Mouse (Mus musculus): ENCODE results near the gene Frg2f1. TPM values are rescaled to one million over a fixed set of nuclear protein-coding genes. Genes with fewer than 3 reads are reported as not detected.

Gene Frg2f1
- polyA plus RNA-seq (2015; fragmentation: Nextera tagmentation; extraction: Ambion mirVana), result 4.5 and 4.9 TPM in 2 replicates

GRCm38 (mm10) chr4:119539031-119539824 is at the start of gene Frg2f1:
Gene Frg2f1 (minus strand): TSS chr4:119539529.
- H3K27ac ChIP-seq (ENCODE audit: low read length), result peak within 1 kb of the TSS; percentile 98
- ATAC-seq (ENCODE audit: low read depth), result peak; percentile 95

GRCm38 (mm10) chr4:119588037-119588436 is 48.7 kb upstream of the Frg2f1 start:
- Histone ChIP-seq H3K27ac (ENCODE audit: low read length) (no peak overlapping the region), H3K27me3 (ENCODE audit: control insufficient read depth, insufficient read depth, low read depth, low read length) (no peaks in the 10 kb centered on the region), H3K9ac (ENCODE audit: low read length) (no peak overlapping the region), H3K4me2 (ENCODE audit: low read depth, low read length) (no peak overlapping the region), H3K4me1 (replicated peaks; ENCODE audit: control insufficient read depth, insufficient read depth, low read length) (no peaks in the 10 kb centered on the region), H3K9me3 (ENCODE audit: control insufficient read depth, low read length) (no peaks in the 10 kb centered on the region), H3K4me3 (ENCODE audit: low read length) (no peak overlapping the region), H3K36me3 (ENCODE audit: control insufficient read depth, insufficient read depth, low read length) (peaks cover 18% of the 10 kb centered on the region)
- WGBS, result 97% methylated on average over 2 of the region's 2 CpGs
- no peak for ATAC-seq (ENCODE audit: low read depth)

More at GRCm38 (mm10) chr4:119539031-119539824, at the start of gene Frg2f1:
- WGBS, result under 1% methylated on average over 75 of the region's 85 CpGs
- Histone ChIP-seq H3K4me1 (replicated peaks; ENCODE audit: control insufficient read depth, insufficient read depth, low read length) (peaks cover 21% of the 10 kb centered on the region), H3K27me3 (ENCODE audit: control insufficient read depth, insufficient read depth, low read depth, low read length) (no peaks in the 10 kb centered on the region), H3K9me3 (ENCODE audit: control insufficient read depth, low read length) (no peaks in the 10 kb centered on the region), H3K36me3 (ENCODE audit: control insufficient read depth, insufficient read depth, low read length) (no peaks in the 10 kb centered on the region), H3K4me3 (ENCODE audit: low read length) (peak within 1 kb of the TSS; percentile 94), H3K9ac (ENCODE audit: low read length) (peak within 1 kb of the TSS; percentile 83), H3K4me2 (ENCODE audit: low read depth, low read length) (peak within 1 kb of the TSS; percentile 81)

GRCm38 (mm10) chr4:119575459-119575858 is 36.1 kb upstream of the Frg2f1 start:
- no peak overlapping the region for H3K27ac ChIP-seq (ENCODE audit: low read length)
- 91% methylated on average over 3 of the region's 3 CpGs for WGBS

GRCm38 (mm10) chr4:119574504-119574903 is 35.2 kb upstream of the Frg2f1 start:
- Histone ChIP-seq H3K9ac (ENCODE audit: low read length) (no peak overlapping the region), H3K4me3 (ENCODE audit: low read length) (no peak overlapping the region), H3K4me2 (ENCODE audit: low read depth, low read length) (no peak overlapping the region), H3K4me1 (replicated peaks; ENCODE audit: control insufficient read depth, insufficient read depth, low read length) (no peaks in the 10 kb centered on the region; the same call in 1 of the 2 replicates), H3K27me3 (ENCODE audit: control insufficient read depth, insufficient read depth, low read depth, low read length) (no peaks in the 10 kb centered on the region), H3K9me3 (ENCODE audit: control insufficient read depth, low read length) (no peaks in the 10 kb centered on the region), H3K36me3 (ENCODE audit: control insufficient read depth, insufficient read depth, low read length) (no peaks in the 10 kb centered on the region), H3K27ac (ENCODE audit: low read length) (no peak overlapping the region)
- no peak for ATAC-seq (ENCODE audit: low read depth)
- 60% methylated on average over 2 of the region's 2 CpGs for WGBS

More at GRCm38 (mm10) chr4:119575459-119575858, 36.1 kb upstream of the Frg2f1 start:
- H3K4me3 ChIP-seq (ENCODE audit: low read length), result no peak overlapping the region
- H3K4me1 ChIP-seq (replicated peaks; ENCODE audit: control insufficient read depth, insufficient read depth, low read length), result no peaks in the 10 kb centered on the region; the same call in 1 of the 2 replicates
- no peak for ATAC-seq (ENCODE audit: low read depth)
- H3K36me3 ChIP-seq (ENCODE audit: control insufficient read depth, insufficient read depth, low read length), result no peaks in the 10 kb centered on the region
- H3K4me2 ChIP-seq (ENCODE audit: low read depth, low read length), result no peak overlapping the region
- H3K9me3 ChIP-seq (ENCODE audit: control insufficient read depth, low read length), result no peaks in the 10 kb centered on the region
- no peaks in the 10 kb centered on the region for H3K27me3 ChIP-seq (ENCODE audit: control insufficient read depth, insufficient read depth, low read depth, low read length)
- no peak overlapping the region for H3K9ac ChIP-seq (ENCODE audit: low read length)

- Histone ChIP-seq H3K9ac (ENCODE audit: low read length) (no peak overlapping the region), H3K4me1 (replicated peaks; ENCODE audit: control insufficient read depth, insufficient read depth, low read length) (no peaks in the 10 kb centered on the region; the same call in 1 of the 2 replicates), H3K27ac (ENCODE audit: low read length) (no peak overlapping the region), H3K4me3 (ENCODE audit: low read length) (no peak overlapping the region), H3K9me3 (ENCODE audit: control insufficient read depth, low read length) (no peaks in the 10 kb centered on the region), H3K36me3 (ENCODE audit: control insufficient read depth, insufficient read depth, low read length) (no peaks in the 10 kb centered on the region), H3K27me3 (ENCODE audit: control insufficient read depth, insufficient read depth, low read depth, low read length) (no peaks in the 10 kb centered on the region), H3K4me2 (ENCODE audit: low read depth, low read length) (no peak overlapping the region)
- WGBS, result 76% methylated on average over 3 of the region's 3 CpGs
- no peak for ATAC-seq (ENCODE audit: low read depth)
These were observed 33.4 kb upstream of the Frg2f1 start for GRCm38 (mm10) chr4:119572682-119573081.

- Histone ChIP-seq H3K27ac (ENCODE audit: low read length) (no peak overlapping the region), H3K4me3 (ENCODE audit: low read length) (no peak overlapping the region), H3K36me3 (ENCODE audit: control insufficient read depth, insufficient read depth, low read length) (peaks cover 7% of the 10 kb centered on the region; the same call in 1 of the 2 replicates), H3K9ac (ENCODE audit: low read length) (no peak overlapping the region), H3K4me2 (ENCODE audit: low read depth, low read length) (no peak overlapping the region), H3K27me3 (ENCODE audit: control insufficient read depth, insufficient read depth, low read depth, low read length) (no peaks in the 10 kb centered on the region), H3K9me3 (ENCODE audit: control insufficient read depth, low read length) (0 out of 2 replicates have a peak, but pooled peaks cover 5% of the 10 kb centered on the region), H3K4me1 (replicated peaks; ENCODE audit: control insufficient read depth, insufficient read depth, low read length) (peaks cover 7% of the 10 kb centered on the region)
- ATAC-seq (ENCODE audit: low read depth), result no peak; the same call in 1 of the 2 replicates
- WGBS, result 61% methylated on average over 4 of the region's 4 CpGs
These were observed 27.1 kb upstream of the Frg2f1 start for GRCm38 (mm10) chr4:119566322-119566835.

GRCm38 (mm10) chr4:119563136-119563535 is 23.8 kb upstream of the Frg2f1 start:
- no peak overlapping the region for H3K9ac ChIP-seq (ENCODE audit: low read length)
- H3K9me3 ChIP-seq (ENCODE audit: control insufficient read depth, low read length), result 0 out of 2 replicates have a peak, but pooled peaks cover 5% of the 10 kb centered on the region
- ATAC-seq (ENCODE audit: low read depth), result no peak
- peaks cover 7% of the 10 kb centered on the region; the same call in 1 of the 2 replicates for H3K36me3 ChIP-seq (ENCODE audit: control insufficient read depth, insufficient read depth, low read length)
- H3K27me3 ChIP-seq (ENCODE audit: control insufficient read depth, insufficient read depth, low read depth, low read length), result no peaks in the 10 kb centered on the region
- H3K27ac ChIP-seq (ENCODE audit: low read length), result no peak overlapping the region
- H3K4me3 ChIP-seq (ENCODE audit: low read length), result no peak overlapping the region
- H3K4me2 ChIP-seq (ENCODE audit: low read depth, low read length), result no peak overlapping the region
- H3K4me1 ChIP-seq (replicated peaks; ENCODE audit: control insufficient read depth, insufficient read depth, low read length), result peaks cover 7% of the 10 kb centered on the region

GRCm38 (mm10) chr4:119555466-119555865 is 16.1 kb upstream of the Frg2f1 start:
- Histone ChIP-seq H3K4me3 (ENCODE audit: low read length) (no peak overlapping the region), H3K27me3 (ENCODE audit: control insufficient read depth, insufficient read depth, low read depth, low read length) (no peaks in the 10 kb centered on the region), H3K4me2 (ENCODE audit: low read depth, low read length) (no peak overlapping the region), H3K4me1 (replicated peaks; ENCODE audit: control insufficient read depth, insufficient read depth, low read length) (peaks cover 6% of the 10 kb centered on the region), H3K9ac (ENCODE audit: low read length) (no peak overlapping the region), H3K36me3 (ENCODE audit: control insufficient read depth, insufficient read depth, low read length) (no peaks in the 10 kb centered on the region), H3K27ac (ENCODE audit: low read length) (no peak overlapping the region), H3K9me3 (ENCODE audit: control insufficient read depth, low read length) (no peaks in the 10 kb centered on the region)
- no peak for ATAC-seq (ENCODE audit: low read depth)
- 70% methylated on average over 2 of the region's 2 CpGs for WGBS

GRCm38 (mm10) chr4:119550864-119551263 is 11.5 kb upstream of the Frg2f1 start:
- Histone ChIP-seq H3K4me1 (replicated peaks; ENCODE audit: control insufficient read depth, insufficient read depth, low read length) (peaks cover 6% of the 10 kb centered on the region), H3K9me3 (ENCODE audit: control insufficient read depth, low read length) (no peaks in the 10 kb centered on the region), H3K36me3 (ENCODE audit: control insufficient read depth, insufficient read depth, low read length) (no peaks in the 10 kb centered on the region), H3K27me3 (ENCODE audit: control insufficient read depth, insufficient read depth, low read depth, low read length) (no peaks in the 10 kb centered on the region), H3K4me3 (ENCODE audit: low read length) (no peak overlapping the region), H3K4me2 (ENCODE audit: low read depth, low read length) (no peak overlapping the region), H3K27ac (ENCODE audit: low read length) (no peak overlapping the region), H3K9ac (ENCODE audit: low read length) (no peak overlapping the region)
- no peak for ATAC-seq (ENCODE audit: low read depth)
- WGBS, result 43% methylated on average over 1 of the region's 1 CpGs
